Mouse (Mus musculus) ovary, adult 10 weeks (tissue): ENCODE results near the gene Krtap19-5. TPM values are rescaled to one million over a fixed set of nuclear protein-coding genes. Genes with fewer than 3 reads are reported as not detected.

Source experiments
- polyA plus RNA-seq: library from polyadenylated mRNA; stranded (reverse); fragments of 350-450 nt; fragmentation: Illumina TruSeq; extraction: RNeasy Lipid Tissue Mini Kit (QIAGEN cat#74804); gene quantifications from one replicate; pipeline ENCODE4 v1.2.3, GENCODE M21; 2014

Krtap19-5 gene
- polyA plus RNA-seq, result not detected

DNA sequence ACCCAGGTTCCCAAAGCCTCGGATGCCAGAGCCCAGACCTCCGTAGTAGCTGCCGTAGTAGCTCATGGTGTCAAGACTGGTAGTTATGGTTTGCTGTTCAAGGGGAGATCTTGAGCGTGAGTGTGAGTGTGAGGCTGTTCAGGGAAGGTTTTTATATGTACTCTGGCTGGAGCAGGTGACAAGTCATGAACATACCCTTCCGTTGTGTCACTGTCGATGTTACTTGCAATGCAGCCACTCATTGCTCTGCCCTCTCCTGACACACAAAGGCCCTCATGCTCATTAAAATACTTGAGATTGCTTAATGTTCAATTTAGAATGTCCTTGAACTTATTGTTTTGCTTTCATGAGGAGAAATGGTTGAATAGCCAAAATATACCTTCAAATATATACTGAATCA is at the start of gene Krtap19-5:
TSS of gene Krtap19-5 (minus strand) at position 101 of the 400 bp plus-strand sequence.

DNA sequence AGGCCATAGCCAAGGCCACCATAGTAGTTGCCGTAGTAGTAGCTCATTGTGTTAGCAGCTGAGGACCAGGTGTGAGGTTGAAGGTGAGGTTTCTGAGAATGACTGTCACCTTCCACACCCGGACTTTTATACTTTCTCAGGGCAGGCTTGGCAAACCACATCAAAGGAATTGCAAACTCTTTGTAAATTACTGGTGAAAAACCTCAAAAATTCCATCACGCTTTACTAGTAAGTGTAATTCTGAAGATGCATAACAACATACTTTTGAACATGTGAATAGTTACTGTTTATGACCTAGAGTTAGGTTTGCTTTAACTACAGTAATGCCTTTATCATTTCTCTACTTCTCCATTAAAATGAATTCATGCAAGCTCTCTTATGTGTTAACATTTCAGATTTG is 35.9 kb upstream of the Krtap19-5 start, which contains the start of gene Krtap19-9b:
TSS of gene Krtap19-9b (minus strand) at position 101 of the 400 bp plus-strand sequence.

DNA sequence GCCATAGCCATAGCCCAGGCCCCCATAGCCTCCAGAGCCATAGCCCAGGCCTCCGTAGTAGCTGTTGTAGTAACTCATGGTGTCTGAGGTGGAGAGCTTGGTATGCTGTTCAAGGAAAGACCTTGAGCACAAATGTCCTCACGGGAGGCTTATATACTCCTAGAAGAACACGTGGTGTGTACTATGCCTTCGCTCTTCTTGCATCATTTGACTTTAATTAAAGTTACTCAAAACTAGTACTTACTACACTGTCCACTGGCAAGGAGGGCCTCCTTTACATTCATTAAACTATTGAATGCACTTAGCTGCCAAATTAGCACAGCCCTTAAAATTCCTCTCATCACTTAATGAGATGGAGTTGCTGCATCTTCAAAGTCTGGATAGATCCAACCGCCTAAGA is 11.3 kb downstream of the Krtap19-5 start, which contains the start of gene Krtap19-4:
TSS of gene Krtap19-4 (minus strand) at position 101 of the 400 bp plus-strand sequence.

DNA sequence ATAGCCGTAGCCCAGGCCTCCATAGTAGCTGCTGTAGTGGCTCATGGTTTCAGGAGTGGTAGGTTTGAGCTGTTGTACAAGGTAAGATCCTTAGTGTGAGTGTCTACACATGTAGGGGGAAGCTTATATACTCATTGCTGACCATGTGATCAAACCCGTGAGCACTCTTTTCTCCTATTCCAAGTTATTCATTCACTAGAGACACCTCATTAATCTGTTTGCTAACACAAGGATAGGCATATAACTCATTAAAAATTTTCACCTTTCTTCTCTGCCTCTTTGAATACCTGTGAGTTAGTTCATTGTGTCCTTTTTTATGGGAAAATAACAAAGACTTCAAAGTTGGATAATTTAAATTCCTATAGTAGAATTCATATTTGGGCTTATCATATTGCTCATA is 18.3 kb downstream of the Krtap19-5 start, which contains the start of gene Krtap19-3:
TSS of gene Krtap19-3 (minus strand) at position 101 of the 400 bp plus-strand sequence.

DNA sequence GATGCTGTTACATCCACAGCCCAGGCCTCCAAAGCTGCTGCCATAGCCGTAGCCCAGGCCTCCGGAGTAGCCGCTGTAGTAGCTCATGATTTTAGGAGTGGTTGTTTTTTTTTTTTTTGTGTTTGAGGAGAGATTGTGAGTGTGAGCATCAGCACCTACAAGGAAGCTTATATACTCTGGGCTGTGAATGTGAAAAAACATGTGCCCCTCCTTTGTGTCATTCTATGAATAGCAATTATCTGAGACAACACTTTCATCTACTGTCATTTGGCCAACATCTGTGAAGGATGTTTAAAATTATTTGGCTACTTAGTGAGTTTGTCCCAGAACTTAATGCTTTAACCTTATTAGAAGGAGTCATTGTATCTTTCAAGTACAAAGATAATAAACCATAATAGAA is 22.1 kb downstream of the Krtap19-5 start, which contains the start of gene Krtap19-2:
TSS of gene Krtap19-2 (minus strand) at position 101 of the 400 bp plus-strand sequence.

DNA sequence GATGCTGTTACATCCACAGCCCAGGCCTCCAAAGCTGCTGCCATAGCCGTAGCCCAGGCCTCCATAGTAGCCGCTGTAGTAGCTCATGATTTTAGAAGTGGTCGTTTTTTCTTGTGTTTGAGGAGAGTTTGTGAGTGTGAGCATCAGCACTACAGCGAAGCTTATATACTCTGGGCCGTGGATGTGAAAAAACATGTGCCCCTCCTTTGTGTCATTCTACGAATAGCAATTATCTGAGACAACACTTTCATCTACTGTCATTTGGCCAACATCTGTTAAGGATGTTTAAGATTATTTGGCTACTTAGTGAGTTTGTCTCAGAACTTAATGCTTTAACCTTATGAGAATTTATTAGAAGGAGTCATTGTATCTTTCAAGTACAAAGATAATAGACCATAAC is 26.9 kb downstream of the Krtap19-5 start, which contains the start of gene Krtap19-1:
TSS of gene Krtap19-1 (minus strand) at position 101 of the 400 bp plus-strand sequence.

Other genes with a start within 250 kb of the Krtap19-5 start
- not detected for gene Krtap26-1, start 248.7 kb downstream of the Krtap19-5 start, polyA plus RNA-seq
- not detected for gene Krtap27-1, start 224.8 kb downstream of the Krtap19-5 start, polyA plus RNA-seq
- not detected for gene 2310061N02Rik, start 188.5 kb downstream of the Krtap19-5 start, polyA plus RNA-seq
- gene Krtap13-1, start 167.6 kb downstream of the Krtap19-5 start, polyA plus RNA-seq, result not detected
- gene Krtap13, start 144.8 kb downstream of the Krtap19-5 start, polyA plus RNA-seq, result not detected
- gene 2310034C09Rik, start 137.6 kb downstream of the Krtap19-5 start, polyA plus RNA-seq, result not detected
- not detected for gene 2310057N15Rik, start 122.3 kb downstream of the Krtap19-5 start, polyA plus RNA-seq
- gene Gm5965, start 118.6 kb downstream of the Krtap19-5 start, polyA plus RNA-seq, result not detected
- not detected for gene Gm20741, start 84.2 kb downstream of the Krtap19-5 start, polyA plus RNA-seq
- not detected for gene Krtap15, start 76.2 kb downstream of the Krtap19-5 start, polyA plus RNA-seq
- not detected for gene Krtap14, start 70.3 kb downstream of the Krtap19-5 start, polyA plus RNA-seq
- gene Krtap19-1, start 27.0 kb downstream of the Krtap19-5 start, polyA plus RNA-seq, result not detected
- gene Krtap19-2, start 22.2 kb downstream of the Krtap19-5 start, polyA plus RNA-seq, result not detected
- not detected for gene Krtap19-3, start 18.4 kb downstream of the Krtap19-5 start, polyA plus RNA-seq
- not detected for gene Krtap19-4, start 11.4 kb downstream of the Krtap19-5 start, polyA plus RNA-seq
- not detected for gene Krtap19-9b, start 35.8 kb upstream of the Krtap19-5 start, polyA plus RNA-seq
- gene Krtap16-3, start 66.4 kb upstream of the Krtap19-5 start, polyA plus RNA-seq, result not detected
- not detected for gene Krtap22-2, start 114.3 kb upstream of the Krtap19-5 start, polyA plus RNA-seq
- not detected for gene Gm10229, start 118.8 kb upstream of the Krtap19-5 start, polyA plus RNA-seq
- not detected for gene Krtap6-1, start 135.2 kb upstream of the Krtap19-5 start, polyA plus RNA-seq
- gene Gm10228, start 145.0 kb upstream of the Krtap19-5 start, polyA plus RNA-seq, result not detected
- not detected for gene Krtap6-5, start 151.4 kb upstream of the Krtap19-5 start, polyA plus RNA-seq
- not detected for gene 1110025L11Rik, start 167.5 kb upstream of the Krtap19-5 start, polyA plus RNA-seq
- gene Krtap6-3, start 187.6 kb upstream of the Krtap19-5 start, polyA plus RNA-seq, result not detected
- gene Gm6358, start 244.4 kb upstream of the Krtap19-5 start, polyA plus RNA-seq, result not detected